In the genomic region with DNA sequence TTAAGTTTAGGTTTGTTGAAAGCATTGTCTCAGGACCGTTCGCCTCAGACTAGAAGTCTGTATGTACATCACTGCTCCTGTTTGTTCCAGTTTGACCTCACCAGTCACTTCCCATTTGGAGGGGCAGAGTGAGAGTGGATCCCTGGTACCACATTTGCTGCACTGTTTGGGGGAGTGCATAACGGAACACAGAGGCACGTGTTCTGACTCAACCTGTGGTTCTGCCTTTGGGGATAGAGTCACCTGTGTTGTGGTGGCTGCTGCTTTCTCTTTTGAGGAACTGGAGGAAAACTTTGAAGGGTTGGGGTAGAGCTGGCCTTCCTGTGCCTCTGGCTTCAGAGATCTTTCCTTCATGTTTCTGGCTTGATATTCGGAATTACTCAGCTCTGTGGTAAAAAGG, we compare ENCODE assay signal across 10 mouse cellular contexts. TPM values are rescaled to one million over a fixed set of nuclear protein-coding genes. Genes with fewer than 3 reads are reported as not detected.
DNase-seq lines count a peak whose midpoint lies in the region; ATAC-seq and TF ChIP-seq lines count a peak whose summit lies in the region.
"Had no signal": no experiment of that assay in that cellular context is flagged by ENCODE, and none has a peak within 500 bp of the region (broad histone marks: within the 10 kb centered on the region; RNA-seq: fewer than 3 reads in every experiment).

No protein-coding gene starts in this region.

- peak overlapping the region; percentile 87 for H3K4me3 ChIP-seq in heart, embryonic 16.5 days (ENCODE audit: low read length)
- H3K4me3 ChIP-seq in embryonic facial prominence, embryonic 11.5 days (ENCODE audit: low read depth, low read length): peak overlapping the region; percentile 100
- H3K4me3 ChIP-seq in hindbrain, postnatal 0 days (ENCODE audit: low read length): peak overlapping the region; percentile 75; the same call in 1 of the 2 replicates
- H3K4me3 ChIP-seq in midbrain, embryonic 16.5 days (ENCODE audit: low read depth, low read length): peak overlapping the region; percentile 91

- H3K36me3 ChIP-seq in heart, embryonic 16.5 days (ENCODE audit: control insufficient read depth, insufficient read depth): no peaks in the 10 kb centered on the region
- H3K36me3 ChIP-seq in embryonic facial prominence, embryonic 11.5 days (replicated peaks; ENCODE audit: control insufficient read depth, insufficient read depth, low read depth, low read length): no peaks in the 10 kb centered on the region
- no peaks in the 10 kb centered on the region for H3K36me3 ChIP-seq in hindbrain, postnatal 0 days (ENCODE audit: insufficient read depth, low read length)
- H3K36me3 ChIP-seq in midbrain, embryonic 16.5 days (ENCODE audit: control insufficient read depth, insufficient read depth, low read length): 0 out of 2 replicates have a peak, but pooled peaks cover 3% of the 10 kb centered on the region

- ATAC-seq in heart, embryonic 16.5 days (replicated peaks; ENCODE audit: extremely low read depth, insufficient read depth, low FRiP score): no peak
- no peak for ATAC-seq in embryonic facial prominence, embryonic 11.5 days (replicated peaks; ENCODE audit: insufficient number of reproducible peaks, low FRiP score, low TSS enrichment, low read depth)
- ATAC-seq in hindbrain, postnatal 0 days: no peak
- ATAC-seq in midbrain, embryonic 16.5 days: no peak

- no peaks in the 10 kb centered on the region for H3K9me3 ChIP-seq in heart, embryonic 16.5 days (replicated peaks; ENCODE audit: control insufficient read depth, low read length)
- H3K9me3 ChIP-seq in embryonic facial prominence, embryonic 11.5 days (replicated peaks; ENCODE audit: control insufficient read depth, low read length): no peaks in the 10 kb centered on the region
- no peaks in the 10 kb centered on the region for H3K9me3 ChIP-seq in hindbrain, postnatal 0 days (ENCODE audit: low read length)
- H3K9me3 ChIP-seq in midbrain, embryonic 16.5 days (replicated peaks; ENCODE audit: control insufficient read depth, low read length, poor library complexity, severe bottlenecking): no peaks in the 10 kb centered on the region

- H3K4me2 ChIP-seq in heart, embryonic 16.5 days (ENCODE audit: low read depth, low read length): peak overlapping the region; percentile 81
- peak overlapping the region; percentile 65 for H3K4me2 ChIP-seq in embryonic facial prominence, embryonic 11.5 days (ENCODE audit: low read depth, low read length)
- H3K4me2 ChIP-seq in hindbrain, postnatal 0 days (ENCODE audit: low read depth, low read length): peak overlapping the region; percentile 77
- peak overlapping the region; percentile 94 for H3K4me2 ChIP-seq in midbrain, embryonic 16.5 days (ENCODE audit: low read length)

- intact Hi-C loops in heart, postnatal 36 days (cut with DNase I): no loop called here

- H3K27me3 ChIP-seq in heart, embryonic 16.5 days (ENCODE audit: control insufficient read depth, insufficient read depth, low read length): no peaks in the 10 kb centered on the region
- no peaks in the 10 kb centered on the region for H3K27me3 ChIP-seq in embryonic facial prominence, embryonic 11.5 days (ENCODE audit: control insufficient read depth, insufficient read depth, low read length)
- no peaks in the 10 kb centered on the region for H3K27me3 ChIP-seq in hindbrain, postnatal 0 days (ENCODE audit: insufficient read depth, low read length)
- H3K27me3 ChIP-seq in midbrain, embryonic 16.5 days (ENCODE audit: control insufficient read depth, insufficient read depth, low read depth, low read length): no peaks in the 10 kb centered on the region

- no peak for DNase-seq in heart, postnatal 36 days
- DNase-seq in embryonic facial prominence, embryonic 11.5 days (ENCODE audit: low spot score): no peak
- no peak for DNase-seq in hindbrain, postnatal 0 days (ENCODE audit: low spot score)
- DNase-seq in gastrocnemius, postnatal 4 days (ENCODE audit: low spot score in 2 of 2): no peak
- no peak for DNase-seq in gastrocnemius, postnatal 10 days
- no peak for DNase-seq in ovary, postnatal 36 days (ENCODE audit: low spot score)

- H3K27ac ChIP-seq in heart, embryonic 16.5 days (ENCODE audit: low read length): no peak overlapping the region
- no peak overlapping the region for H3K27ac ChIP-seq in embryonic facial prominence, embryonic 11.5 days (replicated peaks; ENCODE audit: low read depth, low read length)
- no peak overlapping the region for H3K27ac ChIP-seq in hindbrain, postnatal 0 days
- H3K27ac ChIP-seq in midbrain, embryonic 16.5 days (ENCODE audit: low read length): no peak overlapping the region

- peak overlapping the region; percentile 98; the same call in 1 of the 2 replicates for H3K9ac ChIP-seq in heart, embryonic 16.5 days (ENCODE audit: low read length)
- H3K9ac ChIP-seq in embryonic facial prominence, embryonic 11.5 days (replicated peaks; ENCODE audit: low read length): peak overlapping the region; percentile 100
- peak overlapping the region; percentile 100 for H3K9ac ChIP-seq in hindbrain, postnatal 0 days (replicated peaks; ENCODE audit: low read length)
- peak overlapping the region; percentile 99; the same call in 1 of the 2 replicates for H3K9ac ChIP-seq in midbrain, embryonic 16.5 days (ENCODE audit: low read depth, low read length)

- TF ChIP-seq CTCF in hindbrain, postnatal 0 days (IDR thresholded peaks at IDR 0.05; ENCODE audit: low read depth): no peak

- peaks cover 16% of the 10 kb centered on the region for H3K4me1 ChIP-seq in heart, embryonic 16.5 days (ENCODE audit: control insufficient read depth, insufficient read depth, low read length)
- H3K4me1 ChIP-seq in embryonic facial prominence, embryonic 11.5 days (ENCODE audit: control insufficient read depth, insufficient read depth, low read length): peaks cover 2% of the 10 kb centered on the region; the same call in 1 of the 2 replicates
- H3K4me1 ChIP-seq in hindbrain, postnatal 0 days (ENCODE audit: insufficient read depth, low read length): peaks cover 13% of the 10 kb centered on the region
- H3K4me1 ChIP-seq in midbrain, embryonic 16.5 days (ENCODE audit: control insufficient read depth, insufficient read depth, low read length): peaks cover 39% of the 10 kb centered on the region

- 73% methylated on average over 5 of the region's 5 CpGs for WGBS in heart, embryonic 16.5 days
- WGBS in embryonic facial prominence, embryonic 11.5 days: 68% methylated on average over 5 of the region's 5 CpGs
- 51% methylated on average over 5 of the region's 5 CpGs for WGBS in hindbrain, postnatal 0 days
- 54% methylated on average over 5 of the region's 5 CpGs for WGBS in midbrain, embryonic 16.5 days

RNA-seq across cellular contexts. Expression of gene Acvr2b, which starts 2.2 kb away (rescaled TPM):
- polyA plus RNA-seq in heart, embryonic 16.5 days (2015; fragmentation: Nextera tagmentation; extraction: Ambion mirVana): 7.3 and 8.6 TPM in 2 replicates
- total RNA-seq in heart, postnatal 36 days (2021): 1 to 10 TPM; 5.7 to 7.6 TPM
- polyA plus RNA-seq in embryonic facial prominence, embryonic 11.5 days (2014; fragmentation: Nextera tagmentation; extraction: Ambion mirVana): 43.9 and 49.5 TPM in 2 replicates
- 24.3 and 38.0 TPM in 2 replicates for total RNA-seq in hindbrain, postnatal 0 days (2014; rRNA removed)
- polyA plus RNA-seq in hindbrain, postnatal 0 days (2015; fragmentation: Nextera tagmentation; extraction: Ambion mirVana): 21.8 and 28.2 TPM in 2 replicates
- polyA plus RNA-seq in midbrain, embryonic 16.5 days (2015; fragmentation: Nextera tagmentation; extraction: Ambion mirVana): 28.4 and 36.0 TPM in 2 replicates
- 10 to 100 TPM; 18.8 to 24.0 TPM for total RNA-seq in gastrocnemius, postnatal 4 days (2021)
- 10 to 100 TPM in 1 of 2 experiments, 1 to 10 TPM in 1; 7.5 to 14.3 TPM for total RNA-seq in gastrocnemius, postnatal 10 days (2021)

RNA-seq across cellular contexts. Expression of gene Slc22a14, which starts 38.7 kb away (rescaled TPM):
- polyA plus RNA-seq in heart, embryonic 16.5 days (2015; fragmentation: Nextera tagmentation; extraction: Ambion mirVana): 0.20 TPM in 1 of 2 replicates, not detected in the other
- total RNA-seq in heart, postnatal 36 days (2021): under 1 TPM in 1 of 2 experiments, not detected in 1; 0.19 TPM
- not detected in 2 replicates for polyA plus RNA-seq in embryonic facial prominence, embryonic 11.5 days (2014; fragmentation: Nextera tagmentation; extraction: Ambion mirVana)
- total RNA-seq in hindbrain, postnatal 0 days (2014; rRNA removed): not detected in 2 replicates
- polyA plus RNA-seq in hindbrain, postnatal 0 days (2015; fragmentation: Nextera tagmentation; extraction: Ambion mirVana): 0.14 TPM in 1 of 2 replicates, not detected in the other
- 0.11 TPM in 1 of 2 replicates, not detected in the other for polyA plus RNA-seq in midbrain, embryonic 16.5 days (2015; fragmentation: Nextera tagmentation; extraction: Ambion mirVana)
- not detected for total RNA-seq in gastrocnemius, postnatal 4 days (2021)
- not detected for total RNA-seq in gastrocnemius, postnatal 10 days (2021)
- total RNA-seq: adrenal gland, postnatal 36 days had no signal
- polyA plus RNA-seq: frontal cortex, adult 2 months had no signal

RNA-seq across cellular contexts. Expression of gene Exog, which starts 40.7 kb away (rescaled TPM):
- 10.7 and 11.1 TPM in 2 replicates for polyA plus RNA-seq in heart, embryonic 16.5 days (2015; fragmentation: Nextera tagmentation; extraction: Ambion mirVana)
- total RNA-seq in heart, postnatal 36 days (2021): 1 to 10 TPM; 2.4 to 2.5 TPM
- 50.7 and 53.6 TPM in 2 replicates for polyA plus RNA-seq in embryonic facial prominence, embryonic 11.5 days (2014; fragmentation: Nextera tagmentation; extraction: Ambion mirVana)
- total RNA-seq in hindbrain, postnatal 0 days (2014; rRNA removed): 16.6 and 19.4 TPM in 2 replicates
- 30.1 and 30.6 TPM in 2 replicates for polyA plus RNA-seq in hindbrain, postnatal 0 days (2015; fragmentation: Nextera tagmentation; extraction: Ambion mirVana)
- 53.3 and 58.6 TPM in 2 replicates for polyA plus RNA-seq in midbrain, embryonic 16.5 days (2015; fragmentation: Nextera tagmentation; extraction: Ambion mirVana)
- 1 to 10 TPM; 3.9 to 4.3 TPM for total RNA-seq in gastrocnemius, postnatal 4 days (2021)
- total RNA-seq in gastrocnemius, postnatal 10 days (2021): 1 to 10 TPM; 2.4 to 3.1 TPM

RNA-seq across cellular contexts. Expression of gene Xylb, which starts 46.9 kb away (rescaled TPM):
- 1.00 and 1.1 TPM in 2 replicates for polyA plus RNA-seq in heart, embryonic 16.5 days (2015; fragmentation: Nextera tagmentation; extraction: Ambion mirVana)
- under 1 TPM; 0.22 TPM for total RNA-seq in heart, postnatal 36 days (2021)
- 6.3 and 6.7 TPM in 2 replicates for polyA plus RNA-seq in embryonic facial prominence, embryonic 11.5 days (2014; fragmentation: Nextera tagmentation; extraction: Ambion mirVana)
- 2.8 and 4.5 TPM in 2 replicates for total RNA-seq in hindbrain, postnatal 0 days (2014; rRNA removed)
- polyA plus RNA-seq in hindbrain, postnatal 0 days (2015; fragmentation: Nextera tagmentation; extraction: Ambion mirVana): 3.2 and 3.3 TPM in 2 replicates
- polyA plus RNA-seq in midbrain, embryonic 16.5 days (2015; fragmentation: Nextera tagmentation; extraction: Ambion mirVana): 2.7 and 4.3 TPM in 2 replicates
- total RNA-seq in gastrocnemius, postnatal 4 days (2021): 1 to 10 TPM; 1.8 to 2.1 TPM
- under 1 TPM; 0.47 to 0.88 TPM for total RNA-seq in gastrocnemius, postnatal 10 days (2021)
